Comparison of ENCODE assay signal across 10 mouse cellular contexts in the genomic region with DNA sequence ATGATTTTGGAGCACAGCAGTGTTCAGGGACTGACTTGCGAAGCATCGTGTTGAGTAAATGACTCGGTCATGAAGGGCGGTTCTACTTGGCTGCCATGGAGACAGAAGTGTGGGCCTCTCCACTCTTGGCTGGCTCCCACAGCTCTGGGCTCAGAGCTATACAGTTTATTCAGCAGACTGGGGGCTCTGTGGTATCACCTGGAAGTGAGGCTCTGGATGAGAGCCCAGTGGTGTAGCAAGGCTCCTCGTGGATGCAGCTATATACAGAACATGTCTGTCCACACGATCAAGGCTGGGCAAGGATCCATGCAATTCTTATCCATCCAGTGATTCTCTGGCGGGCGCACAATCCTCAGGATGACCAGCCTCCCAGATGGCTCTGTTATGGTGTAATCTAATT.
DNase-seq lines count a peak whose midpoint lies in the region; ATAC-seq and TF ChIP-seq lines count a peak whose summit lies in the region.
"Had no signal": no experiment of that assay in that cellular context is flagged by ENCODE, and none has a peak within 500 bp of the region (broad histone marks: within the 10 kb centered on the region; RNA-seq: fewer than 3 reads in every experiment).

No protein-coding gene starts in this region.

- no peak overlapping the region for H3K4me3 ChIP-seq in intestine, embryonic 14.5 days (ENCODE audit: low read depth, low read length)
- no peak overlapping the region for H3K4me3 ChIP-seq in intestine, postnatal 0 days (ENCODE audit: low read depth, low read length)
- no peak overlapping the region for H3K4me3 ChIP-seq in hindbrain, postnatal 0 days (ENCODE audit: low read length)
- H3K4me3 ChIP-seq: liver, embryonic 15.5 days had no signal

- no peak for DNase-seq in intestine, embryonic 14.5 days (ENCODE audit: low spot score)
- DNase-seq in frontal cortex, postnatal 14 days (ENCODE audit: low spot score in 2 of 2) = peak; percentile 21 to 38
- peak; percentile 56 for DNase-seq in hindbrain, postnatal 0 days (ENCODE audit: low spot score)
- peak; percentile 46 for DNase-seq in right cerebral cortex, adult 18-20 months
- no peak for DNase-seq in thymus, postnatal 10 days (ENCODE audit: low spot score in 2 of 2)
- DNase-seq in thymus, postnatal 14 days = no peak

- H3K27ac ChIP-seq in intestine, embryonic 14.5 days (ENCODE audit: low read depth) = no peak overlapping the region
- no peak overlapping the region for H3K27ac ChIP-seq in intestine, postnatal 0 days (ENCODE audit: low read depth, low read length)
- no peak overlapping the region for H3K27ac ChIP-seq in hindbrain, postnatal 0 days
- H3K27ac ChIP-seq: liver, embryonic 15.5 days had no signal

- ATAC-seq in intestine, embryonic 14.5 days (replicated peaks; ENCODE audit: low FRiP score, low TSS enrichment, low read depth) = 0 out of 2 replicates have a peak, but pooled peaks have one; percentile 32
- no peak for ATAC-seq in intestine, postnatal 0 days
- ATAC-seq in hindbrain, postnatal 0 days = peak; percentile 69
- ATAC-seq in cerebellum, adult (ENCODE audit: insufficient number of reproducible peaks, low FRiP score, low TSS enrichment) = no peak

- H3K9me3 ChIP-seq in intestine, embryonic 14.5 days (ENCODE audit: control insufficient read depth, low read length) = no peaks in the 10 kb centered on the region
- no peaks in the 10 kb centered on the region for H3K9me3 ChIP-seq in intestine, postnatal 0 days (ENCODE audit: control insufficient read depth)
- no peaks in the 10 kb centered on the region for H3K9me3 ChIP-seq in hindbrain, postnatal 0 days (ENCODE audit: low read length)
- H3K9me3 ChIP-seq: G1E; liver, embryonic 15.5 days had no signal

- no peak overlapping the region for H3K9ac ChIP-seq in intestine, embryonic 14.5 days (ENCODE audit: low read length)
- no peak overlapping the region for H3K9ac ChIP-seq in intestine, postnatal 0 days (ENCODE audit: low read depth, low read length)
- no peak overlapping the region for H3K9ac ChIP-seq in hindbrain, postnatal 0 days (replicated peaks; ENCODE audit: low read length)
- H3K9ac ChIP-seq: liver, embryonic 15.5 days had no signal

- no peaks in the 10 kb centered on the region for H3K4me1 ChIP-seq in intestine, embryonic 14.5 days (replicated peaks; ENCODE audit: control insufficient read depth, insufficient read depth, low read length)
- H3K4me1 ChIP-seq in intestine, postnatal 0 days (replicated peaks; ENCODE audit: control insufficient read depth, insufficient read depth, low read length) = 0 out of 2 replicates have a peak, but pooled peaks cover 4% of the 10 kb centered on the region
- peaks cover 7% of the 10 kb centered on the region; the same call in 1 of the 2 replicates for H3K4me1 ChIP-seq in hindbrain, postnatal 0 days (ENCODE audit: insufficient read depth, low read length)
- H3K4me1 ChIP-seq: liver, embryonic 15.5 days had no signal

- H3K36me3 ChIP-seq in intestine, embryonic 14.5 days (ENCODE audit: control insufficient read depth, insufficient read depth, low read length) = no peaks in the 10 kb centered on the region
- H3K36me3 ChIP-seq in intestine, postnatal 0 days (ENCODE audit: control insufficient read depth, insufficient read depth) = no peaks in the 10 kb centered on the region
- no peaks in the 10 kb centered on the region for H3K36me3 ChIP-seq in hindbrain, postnatal 0 days (ENCODE audit: insufficient read depth, low read length)
- H3K36me3 ChIP-seq: G1E; liver, embryonic 15.5 days had no signal

- 74% methylated on average over 8 of the region's 8 CpGs for WGBS in intestine, embryonic 14.5 days
- 68% methylated on average over 8 of the region's 8 CpGs for WGBS in intestine, postnatal 0 days
- 42% methylated on average over 8 of the region's 8 CpGs for WGBS in hindbrain, postnatal 0 days

- no peaks in the 10 kb centered on the region for H3K27me3 ChIP-seq in intestine, embryonic 14.5 days (replicated peaks; ENCODE audit: control insufficient read depth, insufficient read depth, low read length)
- no peaks in the 10 kb centered on the region for H3K27me3 ChIP-seq in intestine, postnatal 0 days (replicated peaks; ENCODE audit: control insufficient read depth, insufficient read depth, low read length)
- no peaks in the 10 kb centered on the region for H3K27me3 ChIP-seq in hindbrain, postnatal 0 days (ENCODE audit: insufficient read depth, low read length)
- H3K27me3 ChIP-seq: liver, embryonic 15.5 days had no signal

- TF ChIP-seq CTCF in intestine, postnatal 0 days (IDR thresholded peaks at IDR 0.05; ENCODE audit: low read depth) = no peak
- no peak for TF ChIP-seq CTCF in hindbrain, postnatal 0 days (IDR thresholded peaks at IDR 0.05; ENCODE audit: low read depth)

- H3K4me2 ChIP-seq in intestine, embryonic 14.5 days (ENCODE audit: low read length) = no peak overlapping the region
- no peak overlapping the region for H3K4me2 ChIP-seq in intestine, postnatal 0 days (replicated peaks; ENCODE audit: low read depth)
- H3K4me2 ChIP-seq in hindbrain, postnatal 0 days (ENCODE audit: low read depth, low read length) = no peak overlapping the region
- H3K4me2 ChIP-seq: liver, embryonic 15.5 days had no signal

Comparison
In these comparisons a context has a peak if more than half of its experiments do, and no peak if none do; other contexts are left out.
1. ATAC-seq: peak in intestine, embryonic 14.5 days (single experiment) and hindbrain, postnatal 0 days (single experiment); none in intestine, postnatal 0 days (single experiment) and cerebellum, adult (single experiment).
2. DNase-seq: peak in frontal cortex, postnatal 14 days (2 of 2), hindbrain, postnatal 0 days (single experiment) and right cerebral cortex, adult 18-20 months (single experiment); none in intestine, embryonic 14.5 days (single experiment), thymus, postnatal 10 days (0 of 2) and thymus, postnatal 14 days (single experiment).